Mouse (Mus musculus): ENCODE measurements around the gene Wfdc1. TPM values are rescaled to one million over a fixed set of nuclear protein-coding genes. Genes with fewer than 3 reads are reported as not detected.

Gene Wfdc1
- total RNA-seq, 2 experiments from 2014 or later = 60.2 to 82.9 TPM

GRCm38 (mm10) chr8:119727093-119727492, 60.9 kb downstream of the Wfdc1 start:
- no peak for DNase-seq (ENCODE audit: low spot score)

DNA sequence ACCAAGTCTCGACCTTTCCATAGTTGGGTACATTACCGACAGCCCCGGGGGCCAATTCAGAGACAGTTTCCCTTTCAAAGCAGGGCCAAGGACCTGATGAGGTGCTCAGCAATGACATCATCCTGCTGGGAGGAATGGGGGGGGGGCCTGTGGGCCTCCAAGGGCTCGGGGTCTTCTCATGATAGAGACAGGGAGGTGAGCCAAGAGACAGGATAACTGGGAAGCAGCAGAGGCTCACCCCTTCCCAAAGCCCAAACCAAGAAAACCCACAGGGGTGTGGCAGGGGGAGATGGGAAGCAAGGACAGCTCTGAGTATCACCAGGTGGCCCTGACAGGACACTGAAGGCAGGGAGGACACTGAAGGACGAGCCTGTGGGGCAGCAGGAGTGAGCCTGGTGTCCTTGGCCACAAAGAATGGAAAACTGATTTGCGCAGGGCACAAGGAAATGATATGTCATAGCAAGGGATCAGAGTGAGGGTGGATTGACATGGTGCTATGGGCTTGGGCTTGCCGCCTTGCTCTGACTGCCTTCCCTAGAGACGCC, 62.3 kb downstream of the Wfdc1 start:
- no peak for DNase-seq (ENCODE audit: low spot score)

- DNase-seq (ENCODE audit: low spot score) = no peak
Observed at GRCm38 (mm10) chr8:119732072-119732471, 65.9 kb downstream of the Wfdc1 start.

DNA sequence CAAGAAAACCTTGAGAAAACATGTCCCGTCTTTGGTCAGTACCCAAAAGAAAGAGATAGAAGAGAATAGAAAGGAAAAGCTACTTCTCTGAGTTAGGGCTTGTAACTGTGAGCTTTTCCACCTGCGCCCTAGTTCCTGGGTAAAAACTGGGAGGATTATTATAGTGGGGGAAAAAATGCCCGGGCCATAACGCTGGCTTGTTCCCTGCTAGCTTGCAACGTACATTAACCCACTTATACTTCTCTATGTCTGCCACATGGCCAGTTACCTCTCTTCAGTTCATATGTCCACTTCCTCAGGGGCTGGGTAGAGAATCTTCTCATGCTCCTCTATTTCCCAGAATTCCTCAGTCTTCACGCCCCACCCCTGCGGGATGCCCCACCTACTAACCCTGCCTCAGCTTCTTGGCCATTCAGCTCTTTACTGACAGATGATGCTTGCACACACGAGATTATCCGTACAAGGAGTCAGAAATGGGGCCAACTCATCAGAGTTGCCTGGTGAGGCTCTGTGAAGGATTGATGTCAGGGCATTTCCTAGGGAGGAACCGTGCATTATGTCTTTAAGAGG, 70.3 kb downstream of the Wfdc1 start:
- no peak for DNase-seq (ENCODE audit: low spot score)

DNA sequence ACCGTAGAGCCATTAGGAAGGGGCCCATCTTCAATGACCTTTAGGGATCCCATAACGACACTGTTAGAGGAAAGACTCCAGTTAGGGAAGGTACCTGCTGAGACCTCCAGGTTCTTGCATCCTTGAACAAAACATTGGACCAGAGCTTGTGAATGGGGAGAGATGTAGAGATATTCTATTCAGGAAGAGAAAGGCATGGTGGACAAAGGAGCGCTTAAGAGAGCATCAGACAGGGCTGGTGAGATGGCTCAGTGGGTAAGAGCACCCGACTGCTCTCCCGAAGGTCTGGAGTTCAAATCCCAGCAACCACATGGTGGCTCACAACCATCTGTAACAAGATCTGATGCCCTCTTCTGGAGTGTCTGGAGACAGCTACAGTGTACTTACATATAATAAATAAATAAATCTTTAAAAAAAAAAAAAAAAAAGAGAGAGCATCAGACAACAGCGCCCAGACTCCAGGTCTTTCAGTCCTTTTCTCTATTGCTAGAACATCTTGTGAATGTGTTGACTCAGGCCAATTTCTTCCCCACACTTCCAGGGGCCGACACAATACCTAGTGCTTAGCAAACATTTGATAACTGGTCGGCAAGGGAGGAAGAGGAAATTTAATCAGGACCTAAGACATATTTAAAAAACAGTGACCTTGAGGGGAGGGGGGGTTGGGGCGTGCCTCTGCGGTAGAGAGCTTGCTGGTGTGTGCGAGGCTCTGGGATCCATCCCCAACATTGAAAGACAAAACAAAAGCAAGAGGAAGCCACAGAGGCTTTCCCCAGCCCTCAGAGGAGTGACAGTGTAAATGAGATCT, 71.1 kb downstream of the Wfdc1 start:
- no peak for DNase-seq (ENCODE audit: low spot score)

Other genes with a start within 250 kb of the Wfdc1 start
- gene Osgin1, start 232.2 kb upstream of the Wfdc1 start, total RNA-seq (2021) = 10 to 100 TPM in 1 of 2 experiments, 1 to 10 TPM in 1; 9.3 to 13.9 TPM
- gene Necab2, start 219.6 kb upstream of the Wfdc1 start, total RNA-seq (2021) = under 1 TPM in 1 of 2 experiments, not detected in 1; 0.16 TPM
- gene Slc38a8, start 164.7 kb upstream of the Wfdc1 start, total RNA-seq (2021) = not detected
- 10 to 100 TPM; 20.2 to 21.1 TPM for gene Mbtps1, start 107.6 kb upstream of the Wfdc1 start, total RNA-seq (2021)
- 10 to 100 TPM; 13.4 to 16.3 TPM for gene Hsdl1, start 91.2 kb upstream of the Wfdc1 start, total RNA-seq (2021)
- not detected for gene Dnaaf1, start 91.1 kb upstream of the Wfdc1 start, total RNA-seq (2021)
- gene Taf1c, start 61.1 kb upstream of the Wfdc1 start, total RNA-seq (2021) = 1 to 10 TPM; 4.8 to 5.5 TPM
- gene Adad2, start 53.6 kb upstream of the Wfdc1 start, total RNA-seq (2021) = under 1 TPM in 1 of 2 experiments, not detected in 1; 0.14 TPM
- 10 to 100 TPM; 11.4 to 11.8 TPM for gene Kcng4, start 30.7 kb upstream of the Wfdc1 start, total RNA-seq (2021)
- under 1 TPM in 1 of 2 experiments, not detected in 1; 0.14 TPM for gene Atp2c2, start 33.6 kb downstream of the Wfdc1 start, total RNA-seq (2021)
- 1 to 10 TPM; 3.4 TPM for gene Tldc1, start 112.1 kb downstream of the Wfdc1 start, total RNA-seq (2021)
- gene Cotl1, start 174.2 kb downstream of the Wfdc1 start, total RNA-seq (2021) = 1 to 10 TPM; 4.7 to 6.0 TPM
- gene Klhl36, start 195.9 kb downstream of the Wfdc1 start, total RNA-seq (2021) = 1 to 10 TPM; 1.2 to 1.3 TPM
- gene Usp10, start 244.0 kb downstream of the Wfdc1 start, total RNA-seq (2021) = 10 to 100 TPM; 62.1 to 62.7 TPM
- gene Gm20388, start 244.5 kb downstream of the Wfdc1 start, total RNA-seq (2021) = 10 to 100 TPM; 10.5 to 12.3 TPM

All from gastrocnemius, adult 18-20 months (tissue).